Mouse (Mus musculus) intestine, postnatal 0 days (tissue): ENCODE measurements around the gene Prr15l. TPM values are rescaled to one million over a fixed set of nuclear protein-coding genes. Genes with fewer than 3 reads are reported as not detected.

Source experiments
- ATAC-seq: fragments of 200-750 bp; cut with Nextera tagmentation; 2 replicates; pipeline ENCODE4 v1.8.0; 2017; ENCODE audit warnings: mild to moderate bottlenecking, moderate TSS enrichment, moderate library complexity
- H3K27ac ChIP-seq: fragments of 300-500 bp; sonication (generic); 2 replicates; pipeline ENCODE4 v1.5.1; 2014; ENCODE audit warnings: mild to moderate bottlenecking, low read depth, low read length, moderate library complexity
- H3K27me3 ChIP-seq: fragments of 300-500 bp; sonication (generic); replicated peaks from 2 replicates; pipeline ENCODE4 v1.6.1; 2014; ENCODE audit warnings: low read length, mixed read lengths; ENCODE audit not compliant: control insufficient read depth, insufficient read depth
- H3K36me3 ChIP-seq: fragments of 300-500 bp; sonication (generic); 2 replicates; pipeline ENCODE4 v1.6.1; 2014; ENCODE audit warnings: mild to moderate bottlenecking, moderate library complexity; ENCODE audit not compliant: control insufficient read depth, insufficient read depth
- H3K4me1 ChIP-seq: fragments of 300-500 bp; sonication (generic); replicated peaks from 2 replicates; pipeline ENCODE4 v1.6.1; 2014; ENCODE audit warnings: antibody characterized with exemption, low read length, mixed read lengths; ENCODE audit not compliant: control insufficient read depth, insufficient read depth
- H3K4me2 ChIP-seq: fragments of 300-500 bp; sonication (generic); replicated peaks from 2 replicates; pipeline ENCODE4 v1.6.1; 2014; ENCODE audit warnings: low read depth, mild to moderate bottlenecking, moderate library complexity
- H3K4me3 ChIP-seq: fragments of 300-500 bp; sonication (generic); 2 replicates; pipeline ENCODE4 v1.5.1; 2014; ENCODE audit warnings: low read depth, low read length
- H3K9ac ChIP-seq: fragments of 300-500 bp; sonication (generic); 2 replicates; pipeline ENCODE4 v1.6.1; 2014; ENCODE audit warnings: mild to moderate bottlenecking, low read depth, low read length
- H3K9me3 ChIP-seq: fragments of 300-500 bp; sonication (generic); 2 replicates; pipeline ENCODE4 v1.6.1; 2016; ENCODE audit warnings: mixed run types; ENCODE audit not compliant: control insufficient read depth
- CTCF ChIP-seq: sonication (generic); IDR thresholded peaks from 2 replicates; pipeline ENCODE4 v1.5.1; 2016; ENCODE audit warnings: low read depth, mild to moderate bottlenecking, control low read depth, antibody characterized with exemption, moderate library complexity
- WGBS: fragments of 180-500 bp; shearing (Covaris S2); extraction: QIAGEN DNeasy Blood & Tissue Kit; methylation state at CpG from one replicate; pipeline ENCODE4 v1.1.7; 2014; 5-methylcytosine and 5-hydroxymethylcytosine counted together
- polyA plus RNA-seq: library from polyadenylated mRNA; unstranded; fragments of >200 nt; fragmentation: Nextera tagmentation; extraction: Ambion mirVana; gene quantifications from 2 replicates; pipeline ENCODE4 v1.2.1, GENCODE M21; 2015

Gene Prr15l
- polyA plus RNA-seq, 1 experiment from 2014 or later, result 138 TPM

DNA sequence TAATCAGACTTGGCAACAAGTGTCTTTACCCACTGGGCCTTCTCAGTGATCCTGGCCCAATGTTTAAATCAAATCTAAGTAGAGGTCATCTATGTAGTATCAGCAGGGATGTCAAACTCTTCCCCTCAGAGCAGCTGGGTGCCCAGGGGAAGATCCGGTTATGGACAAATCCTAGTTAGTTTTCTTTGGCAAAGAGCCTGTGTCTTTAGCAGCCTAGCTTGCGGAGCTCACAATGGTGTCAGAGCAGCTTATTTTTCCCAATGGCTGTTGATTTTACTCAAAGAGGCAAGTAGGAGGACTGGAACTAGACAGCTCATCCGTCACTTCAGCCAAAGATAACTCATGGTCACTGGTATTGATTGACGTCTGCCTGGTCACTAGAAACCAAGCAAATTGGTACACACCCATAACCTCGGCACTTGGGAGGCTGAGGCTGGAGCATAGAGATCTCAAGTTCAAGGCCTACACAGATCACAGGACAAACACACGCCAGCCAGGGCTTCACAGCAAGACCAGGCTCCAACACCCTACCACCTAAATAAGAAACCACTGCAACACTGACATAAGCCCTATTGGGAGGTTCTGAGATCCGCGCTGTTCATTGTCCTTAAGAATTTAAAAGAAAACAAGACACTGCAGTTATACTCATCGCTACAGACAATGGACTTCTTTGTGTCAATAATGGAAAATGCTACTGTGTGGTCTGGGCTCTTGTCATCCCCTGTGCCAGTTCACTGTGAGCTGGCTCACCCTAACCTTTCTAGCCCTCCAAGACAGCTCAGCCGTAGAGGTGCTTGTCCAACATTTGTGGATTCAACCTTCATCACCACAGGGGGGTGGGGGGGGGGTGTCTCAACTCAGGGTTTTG lies 47.8 kb downstream of the Prr15l start:
- H3K4me3 ChIP-seq, result no peak overlapping the region; the same call in 1 of the 2 replicates
- no peak overlapping the region for H3K27ac ChIP-seq
- no peak for ATAC-seq
- no peaks in the 10 kb centered on the region for H3K36me3 ChIP-seq
- H3K4me1 ChIP-seq, result peaks cover 3% of the 10 kb centered on the region
- H3K9ac ChIP-seq, result peak overlapping the region; percentile 83; the same call in 1 of the 2 replicates
- no peaks in the 10 kb centered on the region for H3K9me3 ChIP-seq
- H3K27me3 ChIP-seq, result no peaks in the 10 kb centered on the region
- H3K4me2 ChIP-seq, result peak overlapping the region; percentile 79; the same call in 1 of the 2 replicates
- 71% methylated on average over 10 of the region's 10 CpGs for WGBS
- no peak for TF ChIP-seq CTCF

DNA sequence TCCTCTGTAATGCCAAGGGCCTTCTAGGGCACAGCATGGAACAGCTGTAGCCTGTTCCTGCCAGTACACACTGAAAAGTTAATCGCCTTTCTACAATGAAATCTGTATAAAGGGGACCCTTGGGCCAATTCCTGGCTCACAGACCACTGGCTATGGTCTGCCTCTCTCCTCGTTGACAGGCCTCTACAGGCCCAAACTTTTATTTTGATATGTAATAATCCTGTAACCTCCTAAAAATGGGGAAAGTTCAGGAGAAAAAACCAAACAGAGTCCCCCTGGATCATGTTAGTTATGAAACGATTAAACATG lies 48.4 kb downstream of the Prr15l start:
- no peak for ATAC-seq
- WGBS, result 45% methylated on average over 3 of the region's 3 CpGs
- TF ChIP-seq CTCF, result no peak
- peaks cover 3% of the 10 kb centered on the region for H3K4me1 ChIP-seq
- no peaks in the 10 kb centered on the region for H3K36me3 ChIP-seq
- no peaks in the 10 kb centered on the region for H3K9me3 ChIP-seq
- H3K27me3 ChIP-seq, result no peaks in the 10 kb centered on the region
- H3K4me2 ChIP-seq, result peak overlapping the region; percentile 79
- peak overlapping the region; percentile 73 for H3K4me3 ChIP-seq
- H3K9ac ChIP-seq, result peak overlapping the region; percentile 83; the same call in 1 of the 2 replicates
- H3K27ac ChIP-seq, result no peak overlapping the region

DNA sequence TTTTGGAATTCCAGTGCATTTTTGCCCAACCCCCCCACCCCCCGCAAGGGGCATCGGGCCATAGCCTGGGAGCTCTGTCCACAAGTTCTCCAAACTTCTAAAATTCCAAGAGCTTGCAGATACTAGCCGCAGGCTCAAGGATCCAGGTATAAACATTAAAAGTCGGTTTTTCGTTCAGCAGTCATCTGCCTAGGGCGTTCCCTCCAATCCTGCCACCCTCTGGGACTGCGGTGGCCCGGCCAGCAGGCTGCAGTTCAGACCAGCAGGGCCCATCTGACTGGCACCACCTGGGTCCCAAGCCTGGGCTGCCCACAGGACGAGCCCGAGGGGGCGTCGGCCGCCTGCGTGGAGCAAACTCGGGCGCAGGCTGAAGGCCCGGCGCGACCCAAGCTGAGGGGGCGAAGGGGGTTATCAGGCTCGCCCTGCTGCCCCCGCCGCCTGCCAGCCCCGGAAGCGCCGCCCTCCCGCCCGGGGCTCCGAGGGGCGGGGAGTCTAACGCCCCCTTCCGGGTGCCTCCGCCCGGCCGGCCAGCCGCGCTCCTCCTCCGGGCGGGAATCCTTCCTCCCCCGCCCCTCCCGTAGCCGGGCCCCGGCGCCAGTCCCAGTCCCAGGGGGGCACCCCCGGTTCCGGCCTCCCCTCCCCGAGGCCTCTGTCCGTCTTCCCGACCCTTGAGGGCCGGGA lies 49.1 kb downstream of the Prr15l start:
- Histone ChIP-seq H3K36me3 (no peaks in the 10 kb centered on the region), H3K4me2 (peak overlapping the region; percentile 79), H3K27me3 (no peaks in the 10 kb centered on the region), H3K9me3 (no peaks in the 10 kb centered on the region), H3K9ac (peak overlapping the region; percentile 83), H3K4me1 (peaks cover 3% of the 10 kb centered on the region), H3K27ac (peak overlapping the region; percentile 89), H3K4me3 (peak overlapping the region; percentile 73)
- TF ChIP-seq CTCF, result peak; percentile 49
- under 1% methylated on average over 44 of the region's 50 CpGs for WGBS
- peak; percentile 78 for ATAC-seq

DNA sequence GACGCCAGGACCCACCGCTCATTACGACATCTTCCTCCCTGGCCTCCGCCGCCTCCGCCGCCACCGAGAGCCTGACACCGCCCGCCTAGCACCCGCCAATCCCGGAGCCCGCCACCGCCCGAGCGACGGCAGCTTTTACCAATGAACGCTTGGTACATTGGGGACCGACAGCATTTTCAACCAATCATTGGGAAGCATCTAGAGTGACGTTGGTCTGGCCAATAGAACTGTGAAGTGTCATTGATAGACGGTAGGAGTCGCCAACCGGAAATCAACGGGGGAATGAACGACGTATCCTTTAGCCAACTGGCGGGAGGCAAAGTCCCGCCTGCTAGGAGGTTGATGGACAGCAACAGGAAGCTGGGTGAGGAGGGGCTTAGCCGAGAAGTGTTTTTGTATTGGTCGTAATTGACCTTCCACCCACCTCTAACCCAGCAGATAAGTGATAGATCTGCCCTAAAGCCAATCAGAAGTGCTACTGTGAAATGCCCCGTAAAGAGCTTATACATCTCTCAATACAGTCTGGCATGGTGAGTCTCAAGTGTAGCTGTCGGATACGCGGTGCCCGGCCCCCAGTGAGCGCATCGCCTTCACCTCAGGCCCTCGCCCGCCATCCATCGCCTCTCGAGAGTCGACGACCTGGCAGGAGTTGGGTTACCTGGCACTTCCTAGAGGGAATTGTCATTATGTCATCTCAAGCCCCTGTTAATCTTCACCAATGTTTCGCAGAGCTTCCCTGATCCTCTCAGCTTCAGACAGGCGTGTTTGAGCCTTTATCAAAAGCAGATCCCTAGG lies 49.9 kb downstream of the Prr15l start:
- TF ChIP-seq CTCF, result no peak

DNA sequence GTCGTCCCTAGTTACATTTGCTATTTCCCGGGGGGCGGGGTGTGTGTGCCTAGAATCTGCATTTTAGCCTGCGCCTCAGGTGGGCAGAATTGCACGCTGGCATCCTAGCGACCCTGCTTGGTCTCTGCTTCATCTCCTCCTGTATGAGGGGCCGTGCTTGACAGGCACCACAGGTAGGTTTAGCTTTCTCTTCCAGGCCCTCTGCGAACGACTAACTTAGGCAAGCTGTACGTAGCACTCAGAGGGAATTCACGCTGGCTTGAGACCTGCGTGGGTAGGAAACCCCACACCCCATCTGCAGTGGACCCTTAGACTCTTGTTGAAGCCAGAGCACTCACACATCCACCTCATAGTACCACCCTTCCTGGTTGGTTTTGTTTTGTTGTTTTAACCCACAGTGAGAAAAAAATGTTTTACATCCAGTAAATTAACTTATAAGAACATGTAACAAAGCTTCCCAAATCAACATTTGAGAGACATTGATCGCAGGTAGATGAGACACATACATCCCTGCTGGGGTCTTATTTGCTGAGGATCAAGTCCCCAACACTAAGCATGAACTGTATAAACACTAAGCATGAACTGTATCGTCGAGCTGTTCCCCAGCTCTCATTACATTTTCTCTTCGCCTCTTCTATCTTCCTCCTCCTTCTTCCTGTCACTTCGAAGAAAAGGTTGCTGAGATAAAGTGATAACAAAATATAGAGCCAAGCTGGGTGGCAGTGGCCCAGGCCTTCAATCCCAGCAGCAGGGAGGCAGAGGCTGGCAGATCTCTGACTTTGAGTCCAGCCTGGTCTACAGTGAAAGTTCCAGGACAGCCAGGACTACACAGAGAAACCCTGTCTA lies 50.7 kb downstream of the Prr15l start:
- Histone ChIP-seq H3K9ac (peak overlapping the region; percentile 65), H3K27ac (peak overlapping the region; percentile 82), H3K36me3 (no peaks in the 10 kb centered on the region), H3K9me3 (no peaks in the 10 kb centered on the region), H3K4me1 (peaks cover 3% of the 10 kb centered on the region), H3K4me2 (peak overlapping the region; percentile 91), H3K4me3 (peak overlapping the region; percentile 73), H3K27me3 (no peaks in the 10 kb centered on the region)
- no peak for ATAC-seq
- no peak for TF ChIP-seq CTCF
- WGBS, result 22% methylated on average over 17 of the region's 17 CpGs

More for the DNA sequence above, 49.9 kb downstream of the Prr15l start:
- Histone ChIP-seq H3K9me3 (no peaks in the 10 kb centered on the region), H3K9ac (peak overlapping the region; percentile 83), H3K4me2 (peak overlapping the region; percentile 91), H3K36me3 (no peaks in the 10 kb centered on the region), H3K27me3 (no peaks in the 10 kb centered on the region), H3K4me3 (peak overlapping the region; percentile 73), H3K4me1 (peaks cover 3% of the 10 kb centered on the region), H3K27ac (peak overlapping the region; percentile 89)
- ATAC-seq, result peak; percentile 97
- under 1% methylated on average over 44 of the region's 45 CpGs for WGBS
